Mouse (Mus musculus) inflammation-experienced regulatory T-cells, adult 16 weeks (primary cell): ENCODE data around the gene D13Ertd608e. TPM values are rescaled to one million over a fixed set of nuclear protein-coding genes. Genes with fewer than 3 reads are reported as not detected.

Experiments
- polyA plus RNA-seq: library from polyadenylated mRNA; unstranded; fragments of 100-300 nt; shearing (Covaris generic); gene quantifications from one replicate; pipeline ENCODE4 v1.2.1, GENCODE M21; 2017

The D13Ertd608e gene
- not detected for polyA plus RNA-seq

DNA sequence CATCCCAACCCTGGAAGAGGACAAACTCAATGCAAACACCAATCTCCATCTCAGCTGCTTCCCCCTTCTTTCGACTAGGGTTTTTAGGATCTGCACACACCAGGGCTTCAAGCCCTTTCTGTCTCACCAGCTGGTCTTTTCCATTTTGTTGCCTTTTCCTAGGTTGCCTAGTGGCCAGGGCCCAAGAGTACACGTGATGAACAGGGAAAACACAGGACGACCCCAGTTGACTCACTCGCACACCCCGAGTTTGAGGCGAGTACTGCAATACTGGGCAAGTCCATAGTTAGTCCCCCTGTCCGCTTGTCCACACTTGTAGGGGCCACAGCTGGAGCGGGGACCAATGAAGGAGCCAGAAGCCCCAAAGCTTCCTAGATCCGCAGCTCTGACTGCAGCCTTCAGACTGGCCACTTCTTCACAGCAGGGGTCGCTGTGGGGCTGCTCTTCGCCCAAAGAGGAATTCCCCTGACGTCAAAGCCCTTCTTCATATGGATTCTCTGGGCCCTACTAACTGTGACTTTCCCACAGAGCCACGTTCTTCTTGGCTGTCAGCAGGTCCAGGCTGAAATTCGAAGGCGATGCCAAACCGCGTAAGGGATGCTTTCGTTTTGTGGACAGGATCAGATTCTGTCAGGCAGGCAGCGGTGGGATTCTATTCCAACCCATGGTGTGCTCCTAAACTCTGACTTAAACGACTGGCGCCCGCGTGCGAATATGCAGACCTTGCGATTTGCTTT lies at the start of gene D13Ertd608e:
D13Ertd608e (plus strand) TSS at position 687 of the 737 bp plus-strand sequence.

GRCm38 (mm10) chr13:119790761-119791579 lies 44.8 kb upstream of the D13Ertd608e start, which contains the start of gene Zfp131:
Zfp131 (minus strand) TSS chr13:119790889.

DNA sequence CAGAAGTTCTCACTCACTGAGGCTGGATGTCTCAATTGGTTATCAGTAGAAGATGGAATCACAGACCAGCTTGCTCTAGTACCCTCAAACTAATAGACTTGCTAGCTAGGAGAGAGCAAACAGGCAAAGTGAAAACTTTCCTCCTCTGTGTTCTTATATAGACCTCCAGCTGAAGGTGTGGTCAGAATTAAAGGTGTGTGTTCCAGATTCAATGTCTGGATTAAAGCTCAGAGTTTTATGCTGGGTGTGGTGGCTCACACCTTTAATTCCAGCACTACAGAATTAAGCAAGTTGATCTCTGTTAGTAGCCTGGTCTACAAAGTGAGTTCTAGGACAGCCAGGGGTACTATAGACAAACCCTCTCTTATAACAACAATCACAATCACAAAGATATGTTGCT lies 5.7 kb upstream of the D13Ertd608e start, which contains the start of gene AF067063:
AF067063 (minus strand) TSS at position 101 of the 400 bp plus-strand sequence.

DNA sequence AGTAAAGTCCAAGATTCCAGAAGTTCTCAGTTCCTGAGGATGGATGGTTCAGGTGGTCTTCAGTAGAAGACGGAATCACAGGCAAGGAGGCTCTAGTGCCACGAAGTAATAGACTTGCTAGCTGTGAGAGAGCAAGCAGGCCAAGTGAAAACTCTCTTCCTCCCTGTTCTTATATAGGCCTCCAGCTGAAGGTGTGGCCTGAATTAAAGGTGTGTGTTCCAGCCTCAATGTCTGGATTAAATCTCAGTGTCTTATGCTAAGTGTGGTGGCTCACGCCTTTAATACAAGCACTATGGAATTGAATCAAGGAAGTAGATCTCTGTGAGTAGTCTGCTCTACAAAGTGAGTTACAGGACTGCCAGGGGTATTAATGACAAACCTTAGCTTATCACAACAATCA lies 58.9 kb downstream of the D13Ertd608e start, which contains the start of gene Tcstv1:
Tcstv1 (minus strand) TSS at position 101 of the 400 bp plus-strand sequence.

Other genes with a start within 250 kb of the D13Ertd608e start
- gene Ccl28, start 212.2 kb upstream of the D13Ertd608e start, polyA plus RNA-seq, result not detected
- gene Hmgcs1, start 145.6 kb upstream of the D13Ertd608e start, polyA plus RNA-seq, result 47.3 TPM
- gene Nim1k, start 80.1 kb upstream of the D13Ertd608e start, polyA plus RNA-seq, result 0.29 TPM
- 26.0 TPM for gene Zfp131, start 45.1 kb upstream of the D13Ertd608e start, polyA plus RNA-seq
- gene AF067063, start 5.8 kb upstream of the D13Ertd608e start, polyA plus RNA-seq, result not detected
- gene Tcstv1, start 58.8 kb downstream of the D13Ertd608e start, polyA plus RNA-seq, result not detected
- gene Gm21761, start 93.3 kb downstream of the D13Ertd608e start, polyA plus RNA-seq, result not detected
- gene B020031M17Rik, start 114.8 kb downstream of the D13Ertd608e start, polyA plus RNA-seq, result not detected
- not detected for gene Gm36079, start 191.0 kb downstream of the D13Ertd608e start, polyA plus RNA-seq
- not detected for gene Gm21188, start 216.2 kb downstream of the D13Ertd608e start, polyA plus RNA-seq